Mouse (Mus musculus): ENCODE data around the gene Phlpp1.

Phlpp1 gene

GRCm38 (mm10) chr1:106199109-106199508 is 27.6 kb downstream of the Phlpp1 start:
- no peak for DNase-seq

- DNase-seq, result peak; percentile 51
These were observed 28.1 kb downstream of the Phlpp1 start for GRCm38 (mm10) chr1:106199686-106200085.

DNA sequence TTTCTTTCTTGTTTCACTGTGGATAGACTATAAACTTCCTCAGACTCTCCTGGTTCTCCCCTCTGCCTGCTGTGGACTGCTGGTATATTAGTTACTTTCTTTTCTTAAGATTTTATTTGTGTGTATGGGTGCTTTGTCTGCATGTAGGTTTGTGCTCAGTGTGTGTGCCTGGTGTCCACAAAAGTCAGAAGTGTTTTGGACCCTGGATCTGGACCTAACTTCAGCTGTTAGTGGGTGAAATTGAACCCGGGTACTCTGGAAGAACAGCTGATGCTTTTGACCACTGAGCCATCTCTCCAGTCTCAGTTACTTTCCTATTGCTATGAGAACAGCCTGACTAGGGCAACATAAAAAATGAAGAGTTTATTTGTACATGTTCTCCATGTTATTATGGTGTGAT is 29.5 kb downstream of the Phlpp1 start:
- no peak for DNase-seq

DNA sequence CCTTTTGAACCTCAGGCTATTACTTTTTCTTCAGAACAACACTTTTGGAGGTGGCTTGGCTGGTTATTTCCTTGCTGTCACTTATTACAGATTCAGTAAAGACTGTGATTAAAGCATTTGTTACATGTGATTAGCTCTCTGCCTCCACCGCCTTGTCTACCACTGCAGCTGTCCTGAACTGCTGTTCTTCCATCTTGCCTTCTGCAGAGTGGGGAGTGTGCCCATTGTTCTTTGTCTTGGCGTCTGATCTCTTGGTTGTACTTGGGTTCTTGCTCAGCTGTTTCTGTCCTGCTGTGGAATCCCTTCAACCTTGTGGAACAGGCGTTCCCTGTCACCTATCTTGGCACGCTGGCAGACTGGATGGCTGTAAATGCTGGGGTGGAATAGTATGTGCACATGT is 30.4 kb downstream of the Phlpp1 start:
- DNase-seq, result no peak

- DNase-seq, result no peak
These were observed 32.4 kb downstream of the Phlpp1 start for GRCm38 (mm10) chr1:106203942-106204341.

DNA sequence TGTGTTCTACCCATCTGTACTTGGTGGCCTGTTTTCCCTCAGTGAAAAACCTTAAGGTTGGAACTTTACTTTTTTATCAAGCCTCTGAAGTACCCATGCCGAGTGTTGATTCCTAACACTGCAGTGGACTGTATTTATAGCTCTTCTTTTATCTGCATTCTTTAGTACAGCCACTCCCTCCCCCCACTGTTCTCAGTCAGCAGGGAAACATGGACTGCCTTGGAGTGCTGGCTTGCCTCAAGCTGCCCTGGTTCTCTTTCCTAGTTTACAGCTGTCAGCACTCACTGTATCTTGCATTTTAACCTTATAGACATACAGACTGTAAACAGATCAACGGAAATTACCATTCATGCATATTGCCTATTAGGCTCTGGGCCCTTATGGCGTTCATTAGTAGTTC is 32.8 kb downstream of the Phlpp1 start:
- DNase-seq, result no peak

- DNase-seq, result no peak
These were observed 37.0 kb downstream of the Phlpp1 start for GRCm38 (mm10) chr1:106208581-106208980.

GRCm38 (mm10) chr1:106210461-106210860 is 38.9 kb downstream of the Phlpp1 start:
- no peak for DNase-seq

DNA sequence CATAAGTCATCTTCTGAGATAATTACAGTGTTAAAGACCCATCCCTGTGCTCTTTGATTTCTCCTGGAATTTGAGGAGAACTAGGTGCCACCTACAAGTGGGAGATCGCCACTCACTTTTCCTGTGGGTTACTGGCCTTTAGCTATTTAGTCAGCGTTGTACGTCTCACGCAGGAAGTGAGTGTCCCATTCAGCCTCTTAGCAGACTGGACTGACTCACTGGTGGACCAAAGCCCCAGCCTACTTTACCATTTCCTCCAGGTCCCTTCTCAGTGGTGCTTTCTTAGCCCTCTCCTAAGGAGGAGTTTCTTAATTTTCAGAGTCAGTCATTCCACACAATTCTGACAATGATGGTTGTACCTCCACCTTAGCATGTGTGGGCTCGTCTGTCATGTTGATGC is 39.6 kb downstream of the Phlpp1 start:
- DNase-seq, result no peak

DNA sequence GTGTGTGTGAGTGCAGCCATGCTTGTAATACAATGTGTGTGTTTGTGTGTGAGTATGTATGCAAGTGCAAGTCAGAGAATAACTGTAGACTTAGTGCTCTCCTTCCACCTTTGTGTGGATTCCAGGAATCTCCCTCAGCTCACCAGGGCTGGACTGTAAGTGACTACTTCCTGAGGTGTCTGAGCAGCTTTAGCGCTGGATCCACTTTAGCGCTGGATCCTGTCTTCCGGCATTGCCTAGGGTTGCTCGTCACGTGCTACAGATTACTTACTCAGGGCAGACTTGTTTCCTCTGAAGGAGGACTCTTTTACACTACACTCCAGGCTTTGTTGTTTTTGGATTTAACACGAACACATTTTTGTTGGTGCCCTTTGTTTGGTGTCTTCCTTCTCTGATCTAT is 48.9 kb downstream of the Phlpp1 start:
- no peak for DNase-seq

- no peak for DNase-seq
These were observed 49.8 kb downstream of the Phlpp1 start for GRCm38 (mm10) chr1:106221371-106221770.

- DNase-seq, result no peak
These were observed 50.4 kb downstream of the Phlpp1 start for GRCm38 (mm10) chr1:106221964-106222363.

DNA sequence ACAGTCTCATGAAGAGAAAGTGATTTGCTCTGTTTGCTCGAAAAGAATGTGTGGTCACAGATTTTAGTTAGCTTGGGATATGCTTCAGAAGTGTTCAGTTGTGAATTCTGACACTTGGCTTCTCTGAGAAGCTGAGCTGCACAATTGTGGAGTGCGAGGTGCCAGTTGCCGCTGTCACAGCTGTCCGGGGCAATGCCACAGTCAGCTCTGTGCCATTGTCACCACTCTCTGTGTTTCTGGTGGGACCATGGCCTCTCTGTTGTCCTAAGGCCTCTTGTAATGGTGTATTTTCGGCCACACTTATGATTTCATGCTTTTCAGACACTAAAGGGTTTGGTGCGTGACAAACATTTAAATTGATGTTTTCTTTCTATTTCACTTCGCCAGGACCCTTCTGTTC is 55.1 kb downstream of the Phlpp1 start:
- DNase-seq, result no peak

- no peak for DNase-seq
These were observed 58.8 kb downstream of the Phlpp1 start for GRCm38 (mm10) chr1:106230313-106230712.

DNA sequence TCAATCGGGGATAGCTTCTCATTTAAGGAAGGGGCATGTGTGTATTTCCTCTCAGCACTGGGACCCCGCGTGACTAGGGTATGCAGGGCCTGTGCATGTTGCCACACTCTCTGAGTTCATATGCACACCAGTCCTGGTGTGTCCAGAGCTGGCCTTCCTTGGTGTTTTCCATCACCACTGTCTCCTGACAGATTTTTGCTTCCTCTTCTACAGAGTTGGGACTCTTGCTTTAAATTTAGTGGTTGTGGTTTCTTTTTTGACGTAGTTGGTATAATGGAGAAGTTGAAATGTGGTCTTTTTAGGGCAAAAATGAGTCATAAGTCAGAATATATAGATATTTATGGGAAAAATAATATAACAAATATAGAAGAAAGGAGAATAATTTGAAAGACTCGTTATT is 59.8 kb downstream of the Phlpp1 start:
- no peak for DNase-seq

DNA sequence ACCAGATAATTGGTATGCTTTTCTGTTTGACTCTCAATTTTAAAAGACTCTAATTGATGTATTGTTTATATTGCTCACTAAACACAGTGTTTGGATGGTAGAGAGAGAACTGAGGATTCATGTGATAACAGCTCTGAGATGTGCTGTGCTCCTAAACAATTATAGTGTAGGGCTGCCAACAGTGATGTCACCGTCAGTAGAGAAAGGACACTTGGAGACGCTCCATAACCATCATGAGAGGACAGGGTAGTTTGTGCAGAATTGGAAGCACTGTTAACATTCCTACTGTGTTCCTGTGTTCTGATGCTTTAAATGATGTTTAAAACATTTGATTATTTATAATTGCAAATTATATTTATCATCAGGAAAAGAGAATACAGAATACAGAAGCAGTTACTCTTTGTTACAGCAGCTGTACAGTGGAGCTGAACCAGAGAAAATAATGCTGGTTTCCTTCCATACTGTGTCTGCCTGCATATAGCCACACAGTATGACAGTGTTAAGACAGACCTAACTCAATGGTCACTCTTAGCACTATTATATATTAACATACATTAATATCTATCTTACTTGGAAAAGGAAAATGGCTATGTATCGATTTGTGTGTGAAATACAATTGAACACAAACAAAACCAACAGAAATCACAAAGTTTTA is 60.4 kb downstream of the Phlpp1 start:
- no peak for DNase-seq

GRCm38 (mm10) chr1:106232460-106232850 is 60.9 kb downstream of the Phlpp1 start:
- no peak for DNase-seq

DNA sequence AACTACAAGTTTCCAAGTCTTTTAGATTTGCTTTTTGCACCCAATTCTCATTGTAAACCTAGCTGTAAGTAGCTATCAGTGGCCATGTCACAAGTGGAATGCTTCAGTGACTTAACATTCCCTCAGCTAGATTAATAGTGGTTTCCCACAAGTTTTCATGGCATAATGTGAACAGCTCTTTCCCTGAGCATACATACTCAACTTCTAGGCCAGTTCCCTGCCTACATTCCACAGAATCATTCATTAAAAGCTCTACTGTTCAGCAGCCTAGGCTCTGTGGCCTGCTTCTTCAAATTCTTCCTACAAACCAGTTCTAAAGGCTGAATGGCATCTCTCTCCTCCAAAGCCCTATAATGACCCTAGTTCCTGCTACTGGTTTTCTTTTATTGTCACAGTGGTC is 65.4 kb downstream of the Phlpp1 start:
- no peak for DNase-seq

DNA sequence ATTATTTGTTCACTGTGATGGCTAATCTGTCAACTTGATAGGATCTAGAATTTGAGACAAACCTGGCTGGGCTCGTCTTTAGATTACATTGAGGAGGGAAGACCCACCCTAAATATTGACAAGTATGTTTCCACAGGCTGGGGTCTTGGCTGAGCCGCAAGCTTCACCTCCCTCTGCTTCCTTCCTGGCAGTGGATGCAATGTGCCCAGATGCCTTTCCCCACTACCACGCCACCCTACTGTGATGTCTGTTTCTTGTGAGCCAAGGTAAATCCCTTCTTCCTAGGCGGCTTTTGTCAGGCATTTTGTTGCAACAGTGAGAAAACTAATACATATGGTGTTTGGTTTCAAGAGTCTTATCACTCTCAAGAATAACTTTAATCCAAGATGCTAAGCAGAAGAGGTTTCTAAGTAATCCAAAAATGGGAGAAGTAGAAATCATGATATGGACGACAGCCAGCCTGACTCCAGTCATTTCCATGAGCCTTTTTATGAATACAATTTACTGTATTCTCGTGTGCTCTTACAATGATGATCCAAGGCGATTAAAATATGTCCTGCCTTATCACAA is 68.6 kb downstream of the Phlpp1 start:
- no peak for DNase-seq

DNA sequence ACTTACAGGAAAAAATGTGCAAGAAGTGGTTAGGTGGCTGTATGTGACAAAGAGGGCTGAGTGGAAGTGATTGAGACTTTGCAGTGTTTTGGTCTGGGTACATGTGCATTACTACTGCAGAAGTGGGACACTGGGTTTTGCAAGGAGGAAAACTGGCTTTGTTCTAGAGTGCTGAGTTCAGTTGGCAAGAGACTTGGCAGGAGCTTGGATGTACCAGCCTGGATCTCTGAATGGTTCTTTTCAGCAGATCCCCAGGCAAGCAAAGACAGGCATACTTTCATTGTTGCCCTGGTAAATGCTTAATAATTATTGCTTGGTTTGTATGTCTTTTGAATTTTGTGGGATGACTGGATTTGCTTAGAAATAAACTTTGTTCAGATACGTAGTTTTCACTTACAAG is 69.5 kb downstream of the Phlpp1 start:
- no peak for DNase-seq

DNA sequence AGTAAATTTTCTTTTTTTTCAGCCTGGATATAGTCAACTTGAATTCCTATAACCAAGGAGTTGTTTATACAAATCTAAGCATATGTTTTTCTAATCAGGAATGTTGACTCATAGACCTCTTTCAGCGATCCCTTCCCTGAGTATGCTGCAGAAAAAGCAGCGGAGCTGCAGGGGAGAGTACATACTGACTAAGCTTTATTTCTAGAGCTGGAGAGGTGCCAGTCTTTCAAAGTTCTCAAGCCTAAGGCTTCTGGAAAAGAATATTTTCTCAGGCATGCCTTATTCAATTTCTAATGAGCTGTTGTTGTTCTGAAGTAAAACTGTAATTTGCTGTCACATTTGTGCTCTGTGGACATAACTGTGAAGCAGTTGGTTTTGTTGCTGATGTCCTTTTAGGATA is 70.6 kb downstream of the Phlpp1 start:
- no peak for DNase-seq

GRCm38 (mm10) chr1:106243371-106243770 is 71.8 kb downstream of the Phlpp1 start:
- DNase-seq, result no peak

- DNase-seq, result no peak
These were observed 72.7 kb downstream of the Phlpp1 start for GRCm38 (mm10) chr1:106244245-106244644.

DNA sequence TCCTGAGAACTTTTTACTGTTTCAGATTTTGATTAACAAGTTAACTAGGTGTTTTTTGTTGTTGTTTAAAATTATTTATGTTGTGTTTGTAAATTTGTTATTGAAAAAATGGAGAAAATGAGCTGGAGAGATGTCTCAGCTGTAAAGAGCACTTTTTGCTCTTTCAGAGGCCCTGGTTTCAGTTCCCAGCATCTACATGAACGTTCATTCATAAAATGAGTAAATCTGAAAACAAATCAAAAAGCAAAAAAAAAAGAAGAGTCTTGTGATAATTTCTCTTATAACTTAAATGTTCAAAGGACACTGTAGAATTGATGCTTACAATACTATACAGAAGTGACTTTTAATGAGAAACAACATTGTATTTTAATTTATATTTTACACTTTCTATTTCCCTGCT is 82.5 kb downstream of the Phlpp1 start:
- DNase-seq, result no peak

DNA sequence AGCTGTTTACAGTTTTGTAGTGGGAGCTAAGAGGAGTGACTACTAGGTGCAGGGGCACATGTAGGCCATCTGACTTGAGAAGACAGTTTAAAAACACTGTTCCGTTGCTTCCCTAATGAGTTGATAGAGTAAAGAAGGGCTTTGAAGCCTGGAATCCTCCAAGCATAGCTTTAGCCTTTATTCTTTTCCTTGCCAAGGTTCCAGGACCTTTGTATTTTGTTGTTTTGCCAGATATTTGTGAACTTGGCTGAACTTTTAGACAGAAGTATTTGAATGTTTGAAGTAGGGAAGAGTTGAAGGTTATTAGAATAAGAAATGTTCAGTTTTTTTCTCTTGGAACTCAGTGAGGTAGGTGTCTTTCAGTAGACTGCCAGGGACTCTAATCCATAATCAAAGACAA is 85.6 kb downstream of the Phlpp1 start:
- DNase-seq, result no peak

All from thymus, postnatal 14 days (tissue).